Mouse (Mus musculus) kidney, embryonic 14.5 days (tissue): ENCODE data around the gene Wnk4. TPM values are rescaled to one million over a fixed set of nuclear protein-coding genes. Genes with fewer than 3 reads are reported as not detected.
A peak's percentile ranks its signal among the peaks of the same experiment; 100 is the strongest.

Experiments
- ATAC-seq: fragments of 200-750 bp; cut with Nextera tagmentation; 2 replicates; pipeline ENCODE4 v1.8.0; 2017; ENCODE audit warnings: moderate number of reproducible peaks, mild to moderate bottlenecking, moderate TSS enrichment, moderate library complexity; ENCODE audit not compliant: low FRiP score, low TSS enrichment
- H3K27ac ChIP-seq: fragments of 300-500 bp; sonication (generic); 2 replicates; pipeline ENCODE4 v1.5.1; 2014; ENCODE audit warnings: low read depth, mild to moderate bottlenecking, low read length, moderate library complexity, mixed read lengths
- H3K27me3 ChIP-seq: fragments of 300-500 bp; sonication (generic); 2 replicates; pipeline ENCODE4 v1.6.1; 2014; ENCODE audit warnings: mild to moderate bottlenecking, low read length; ENCODE audit not compliant: control insufficient read depth, insufficient read depth
- H3K36me3 ChIP-seq: fragments of 300-500 bp; sonication (generic); 2 replicates; pipeline ENCODE4 v1.6.1; 2014; ENCODE audit warnings: low read length, mixed read lengths; ENCODE audit not compliant: control insufficient read depth, insufficient read depth
- H3K4me1 ChIP-seq: fragments of 300-500 bp; sonication (generic); 2 replicates; pipeline ENCODE4 v1.6.1; 2014; ENCODE audit warnings: low read length, mixed read lengths; ENCODE audit not compliant: control insufficient read depth, insufficient read depth
- H3K4me2 ChIP-seq: fragments of 300-500 bp; sonication (generic); replicated peaks from 2 replicates; pipeline ENCODE4 v1.6.1; 2014; ENCODE audit warnings: low read depth, mild to moderate bottlenecking, low read length
- H3K4me3 ChIP-seq: fragments of 300-500 bp; sonication (generic); 2 replicates; pipeline ENCODE4 v1.5.1; 2014; ENCODE audit warnings: mild to moderate bottlenecking, low read length
- H3K9ac ChIP-seq: fragments of 300-500 bp; sonication (generic); 2 replicates; pipeline ENCODE4 v1.6.1; 2014; ENCODE audit warnings: low read depth, mild to moderate bottlenecking, low read length, moderate library complexity
- H3K9me3 ChIP-seq: fragments of 300-500 bp; sonication (generic); 2 replicates; pipeline ENCODE4 v1.6.1; 2016; ENCODE audit warnings: low read length; ENCODE audit not compliant: control insufficient read depth
- WGBS: fragments of 180-500 bp; shearing (Covaris S2); extraction: QIAGEN DNeasy Blood & Tissue Kit; methylation state at CpG from one replicate; pipeline ENCODE4 v1.1.7; 2014; 5-methylcytosine and 5-hydroxymethylcytosine counted together
- polyA plus RNA-seq: library from polyadenylated mRNA; unstranded; fragments of >200 nt; fragmentation: Nextera tagmentation; extraction: Ambion mirVana; gene quantifications from 2 replicates; pipeline ENCODE4 v1.2.1, GENCODE M21; 2014

Gene Wnk4
- polyA plus RNA-seq, 1 experiment from 2014 or later, result 28.1 TPM

DNA sequence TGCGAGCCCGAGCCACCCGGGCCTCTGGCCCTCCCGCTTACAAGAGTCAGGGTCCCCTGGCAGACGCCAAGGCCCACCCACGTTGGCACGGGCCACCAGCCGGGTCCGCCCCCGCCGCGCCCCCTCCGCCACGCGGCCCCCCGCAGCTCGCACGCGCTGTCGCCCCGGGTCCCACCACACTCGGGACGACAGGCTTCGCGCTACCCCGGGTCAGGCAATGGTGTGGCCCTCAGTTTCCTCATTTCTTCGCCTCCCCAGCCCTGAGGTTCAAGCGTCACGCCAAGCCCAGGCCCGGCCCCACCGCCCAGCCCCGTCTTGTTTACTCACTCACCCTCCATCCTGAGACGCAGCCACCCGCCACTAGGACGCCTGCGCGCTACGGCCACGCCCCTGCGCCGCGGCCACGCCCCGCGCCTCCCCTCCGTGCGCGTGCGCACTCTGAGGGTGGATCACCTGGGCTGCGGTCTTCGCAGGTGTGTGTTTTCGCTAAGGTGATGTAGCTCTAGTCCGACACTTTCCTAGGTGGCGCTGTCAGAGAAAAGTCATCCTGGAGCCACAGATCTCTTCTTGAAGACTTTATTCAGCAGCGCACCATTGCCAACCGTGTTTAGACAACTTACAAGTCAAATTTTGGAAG lies 34.2 kb upstream of the Wnk4 start, which contains the start of gene Ezh1:
Gene Ezh1 (minus strand): TSS at position 399 of the 637 bp plus-strand sequence.
- peaks cover 28% of the 10 kb centered on the region for H3K4me1 ChIP-seq
- peak within 1 kb of the TSS; percentile 86 for H3K27ac ChIP-seq
- H3K9me3 ChIP-seq, result no peaks in the 10 kb centered on the region
- ATAC-seq, result peak; percentile 88
- H3K4me2 ChIP-seq, result peak within 1 kb of the TSS; percentile 84
- WGBS, result under 1% methylated on average over 54 of the region's 56 CpGs
- peak within 1 kb of the TSS; percentile 82 for H3K9ac ChIP-seq
- H3K4me3 ChIP-seq, result peak within 1 kb of the TSS; percentile 86
- H3K27me3 ChIP-seq, result no peaks in the 10 kb centered on the region
- H3K36me3 ChIP-seq, result no peaks in the 10 kb centered on the region

DNA sequence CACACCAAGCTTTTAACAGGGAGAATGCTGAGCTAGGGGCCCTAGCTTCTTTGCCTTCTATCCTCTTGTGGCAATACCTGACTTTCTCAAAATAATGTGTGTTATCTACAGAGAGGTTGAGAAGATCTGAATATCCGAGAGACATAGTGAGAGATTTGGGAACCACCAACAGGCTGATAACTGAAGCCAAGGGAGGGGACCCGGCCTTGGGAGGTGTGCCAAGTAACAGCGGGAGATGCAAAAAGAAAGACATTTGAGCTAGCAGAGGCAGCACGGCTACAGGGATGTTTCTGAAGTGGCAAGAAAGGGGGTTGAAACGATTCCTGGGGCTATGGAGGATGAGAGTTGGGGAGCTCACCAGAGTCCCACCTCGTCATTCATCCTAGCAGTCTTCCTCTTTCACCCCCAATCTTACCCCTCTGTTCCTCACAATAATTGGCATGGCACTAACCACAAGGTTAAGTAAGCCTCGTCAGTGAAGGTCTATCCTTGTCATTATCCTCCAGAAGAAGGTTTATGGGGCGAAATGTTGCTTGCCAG lies 30.9 kb upstream of the Wnk4 start:
- Histone ChIP-seq H3K36me3 (no peaks in the 10 kb centered on the region), H3K27ac (peak overlapping the region; percentile 95), H3K4me2 (no peak overlapping the region; the same call in 1 of the 2 replicates), H3K9ac (peak overlapping the region; percentile 18; the same call in 1 of the 2 replicates), H3K4me1 (peaks cover 45% of the 10 kb centered on the region), H3K27me3 (no peaks in the 10 kb centered on the region), H3K4me3 (no peak overlapping the region), H3K9me3 (no peaks in the 10 kb centered on the region)
- ATAC-seq, result no peak
- WGBS, result 30% methylated on average over 8 of the region's 8 CpGs

DNA sequence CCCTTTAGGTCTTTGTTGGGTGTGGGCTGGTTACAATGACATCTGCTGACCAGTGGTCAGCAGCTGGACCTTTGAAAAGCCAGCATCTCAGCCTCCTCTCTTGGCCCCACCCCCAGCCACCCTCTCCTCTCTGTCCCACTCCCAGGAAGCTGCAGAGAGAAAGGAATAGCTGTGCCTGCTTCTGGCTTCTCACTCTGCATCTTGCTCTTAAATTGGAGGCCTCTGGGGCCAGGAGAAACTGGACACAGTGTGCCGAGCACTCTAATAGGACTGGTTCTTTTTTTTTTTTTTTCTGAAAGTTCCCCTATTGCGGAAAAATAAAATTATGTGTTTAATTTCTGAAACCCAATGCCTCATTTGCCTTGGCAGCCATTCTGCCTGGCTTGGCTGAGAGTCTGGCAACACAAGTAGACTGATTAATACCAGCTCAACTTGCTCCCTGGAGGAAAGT lies 30.3 kb upstream of the Wnk4 start:
- ATAC-seq, result no peak
- H3K4me3 ChIP-seq, result no peak overlapping the region
- H3K27me3 ChIP-seq, result no peaks in the 10 kb centered on the region
- peak overlapping the region; percentile 95 for H3K27ac ChIP-seq
- no peaks in the 10 kb centered on the region for H3K36me3 ChIP-seq
- 30% methylated on average over 2 of the region's 2 CpGs for WGBS
- peaks cover 41% of the 10 kb centered on the region for H3K4me1 ChIP-seq
- H3K4me2 ChIP-seq, result no peak overlapping the region; the same call in 1 of the 2 replicates
- H3K9me3 ChIP-seq, result no peaks in the 10 kb centered on the region
- H3K9ac ChIP-seq, result no peak overlapping the region; the same call in 1 of the 2 replicates

DNA sequence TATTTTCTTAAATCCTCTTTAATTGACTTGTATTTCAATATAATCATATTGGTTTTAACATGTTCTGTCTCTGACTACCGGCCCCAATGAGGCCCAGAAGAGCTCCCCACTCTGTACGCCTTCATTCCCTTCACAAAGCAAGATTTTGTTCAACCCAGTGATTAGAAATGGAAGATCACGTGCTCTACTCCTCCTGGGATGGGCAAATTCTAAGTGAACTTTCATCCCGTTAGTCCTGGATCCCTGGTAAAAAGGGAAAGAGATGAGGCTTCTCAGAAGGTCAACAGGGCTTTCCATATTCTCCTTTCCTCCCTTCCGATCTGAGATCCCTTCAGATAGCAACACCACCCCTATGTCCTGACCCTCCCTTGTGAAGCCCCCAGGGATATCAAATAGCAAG lies 29.8 kb upstream of the Wnk4 start:
- Histone ChIP-seq H3K4me2 (peak overlapping the region; percentile 48), H3K36me3 (no peaks in the 10 kb centered on the region), H3K4me1 (peaks cover 40% of the 10 kb centered on the region), H3K9ac (peak overlapping the region; percentile 3; the same call in 1 of the 2 replicates), H3K27ac (peak overlapping the region; percentile 95), H3K9me3 (no peaks in the 10 kb centered on the region), H3K27me3 (no peaks in the 10 kb centered on the region), H3K4me3 (peak overlapping the region; percentile 20; the same call in 1 of the 2 replicates)
- 14% methylated on average over 5 of the region's 5 CpGs for WGBS
- no peak for ATAC-seq

DNA sequence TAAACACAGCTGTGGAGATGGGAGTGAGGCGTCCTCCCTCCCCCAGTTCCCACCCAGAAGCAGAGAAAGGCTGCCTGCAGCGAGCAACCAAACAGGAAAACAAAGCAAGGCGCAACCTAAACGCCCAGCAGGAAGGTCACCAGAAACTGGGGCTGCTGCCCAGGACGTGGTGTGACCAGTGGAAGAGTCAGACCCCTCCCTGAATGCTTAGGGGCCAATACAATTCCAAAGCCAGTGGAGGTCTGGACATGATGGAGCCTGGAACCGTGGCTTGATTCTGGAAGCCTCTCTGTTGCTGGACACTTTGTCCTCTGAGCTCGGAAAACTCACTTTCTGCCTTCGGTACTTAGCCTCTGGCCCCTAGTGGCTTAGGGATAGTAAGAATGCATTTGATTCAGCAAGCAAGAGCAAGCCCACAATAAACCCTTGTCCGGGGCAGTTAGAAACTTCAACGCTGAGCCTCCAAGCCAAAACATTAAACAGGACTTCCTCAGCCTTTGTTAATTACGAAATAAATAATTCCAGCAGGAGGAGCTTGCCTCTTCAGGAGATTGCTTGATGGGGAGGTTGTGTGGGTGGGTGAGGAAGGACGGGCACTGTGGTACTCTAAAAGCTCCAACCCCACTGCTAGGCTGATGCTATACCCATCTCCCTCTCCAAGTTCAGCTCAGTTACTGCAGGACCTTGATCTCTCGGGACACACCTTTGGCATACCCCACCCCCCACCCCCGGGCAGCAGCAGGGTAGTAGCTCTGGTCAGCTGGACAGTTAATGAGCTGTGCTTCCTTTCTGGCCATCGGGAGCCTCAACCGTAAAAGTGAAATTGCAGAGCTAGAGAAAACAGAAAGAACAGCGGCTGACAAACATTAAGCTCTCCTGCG lies 29.1 kb upstream of the Wnk4 start:
- no peaks in the 10 kb centered on the region for H3K27me3 ChIP-seq
- peaks cover 40% of the 10 kb centered on the region for H3K4me1 ChIP-seq
- H3K9ac ChIP-seq, result peak overlapping the region; percentile 3; the same call in 1 of the 2 replicates
- ATAC-seq, result peak; percentile 82
- 2% methylated on average over 18 of the region's 18 CpGs for WGBS
- peak overlapping the region; percentile 48 for H3K4me2 ChIP-seq
- H3K4me3 ChIP-seq, result peak overlapping the region; percentile 20
- H3K36me3 ChIP-seq, result no peaks in the 10 kb centered on the region
- peak overlapping the region; percentile 95 for H3K27ac ChIP-seq
- H3K9me3 ChIP-seq, result no peaks in the 10 kb centered on the region

DNA sequence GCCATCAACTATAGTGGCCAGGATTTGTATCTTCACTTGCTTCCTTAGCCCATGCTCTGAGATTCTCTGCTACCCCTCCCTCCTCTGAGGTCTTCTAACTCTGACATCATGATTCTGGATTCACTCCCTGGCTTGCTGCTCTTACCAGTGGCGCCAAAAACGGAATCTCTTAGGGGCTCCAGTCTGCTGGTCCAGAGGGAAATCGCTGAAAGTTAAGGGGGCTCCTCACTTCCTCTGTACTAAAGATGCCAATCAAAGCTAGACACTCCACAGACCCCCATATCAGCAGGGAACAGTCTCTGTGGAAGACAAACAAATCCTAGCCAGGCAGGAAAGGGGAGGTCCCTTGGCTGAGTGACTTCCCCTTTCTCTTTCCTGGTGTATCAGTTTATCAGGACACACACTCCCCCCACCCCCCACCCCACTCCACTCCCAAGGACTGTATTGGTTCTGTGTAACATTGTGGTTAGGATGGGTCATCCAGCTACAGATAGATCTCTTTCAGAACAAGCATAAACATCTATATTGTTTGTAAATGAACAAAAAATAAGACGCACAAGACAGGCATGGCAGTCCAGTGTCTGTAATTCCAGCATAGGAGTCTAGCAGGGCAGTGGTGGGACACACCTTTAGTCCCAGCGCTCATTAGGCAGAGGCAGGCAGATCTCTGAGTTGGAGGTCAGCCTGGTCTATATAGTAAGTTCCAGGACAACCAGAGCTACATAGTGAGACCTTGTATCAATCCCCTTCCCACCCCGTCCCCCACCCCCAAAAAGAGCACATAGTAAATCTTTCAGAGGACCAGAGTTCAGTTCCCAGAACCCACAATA lies 28.1 kb upstream of the Wnk4 start:
- WGBS, result 48% methylated on average over 6 of the region's 6 CpGs
- Histone ChIP-seq H3K27me3 (no peaks in the 10 kb centered on the region), H3K4me2 (peak overlapping the region; percentile 48), H3K9me3 (no peaks in the 10 kb centered on the region), H3K27ac (peak overlapping the region; percentile 95), H3K36me3 (no peaks in the 10 kb centered on the region), H3K4me1 (peaks cover 40% of the 10 kb centered on the region), H3K9ac (peak overlapping the region; percentile 3), H3K4me3 (peak overlapping the region; percentile 20)
- peak; percentile 77 for ATAC-seq

DNA sequence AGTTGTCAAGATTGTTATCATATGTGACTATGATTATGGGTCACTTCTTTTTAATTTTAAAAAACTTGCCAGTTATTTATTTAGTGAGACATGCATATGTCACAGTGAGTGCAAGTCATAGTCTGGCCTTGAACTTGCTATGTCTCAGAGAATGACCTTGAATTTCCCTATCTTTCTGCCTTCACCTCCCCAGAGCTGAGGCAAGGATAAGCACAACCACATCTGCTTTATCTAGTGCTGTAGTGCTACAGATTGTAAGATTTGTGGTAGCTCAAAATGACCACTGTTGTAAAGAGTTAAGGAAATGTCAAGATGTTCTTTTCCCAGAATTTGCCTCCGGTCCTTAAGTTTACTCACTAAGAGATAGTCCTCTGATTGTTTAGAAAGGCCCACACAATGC lies 27.1 kb upstream of the Wnk4 start:
- ATAC-seq, result no peak
- no peak overlapping the region for H3K4me2 ChIP-seq
- H3K27me3 ChIP-seq, result no peaks in the 10 kb centered on the region
- H3K4me1 ChIP-seq, result peaks cover 43% of the 10 kb centered on the region
- no peak overlapping the region for H3K4me3 ChIP-seq
- 64% methylated on average over 1 of the region's 1 CpGs for WGBS
- H3K9me3 ChIP-seq, result no peaks in the 10 kb centered on the region
- no peak overlapping the region for H3K9ac ChIP-seq
- H3K36me3 ChIP-seq, result no peaks in the 10 kb centered on the region
- peak overlapping the region; percentile 0; the same call in 1 of the 2 replicates for H3K27ac ChIP-seq

DNA sequence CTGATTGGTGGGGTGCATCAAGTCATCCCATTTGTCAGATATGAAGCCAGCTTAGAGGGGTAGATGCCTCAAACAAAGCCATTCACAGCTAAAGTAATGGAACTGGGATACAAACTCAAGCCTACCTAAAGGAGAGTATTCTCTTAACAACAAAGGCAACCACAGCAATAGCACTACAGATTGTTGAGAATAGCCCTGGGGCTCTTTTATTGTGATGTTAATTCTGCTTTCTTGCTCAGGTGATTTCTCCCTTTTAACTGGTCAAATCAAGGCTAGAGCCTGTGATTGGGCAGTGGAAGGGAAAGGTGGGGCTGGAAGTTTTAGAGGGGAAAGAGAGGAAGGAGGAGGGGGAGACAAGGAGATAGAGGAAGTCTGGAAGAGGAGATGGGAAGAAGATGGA lies 26.2 kb upstream of the Wnk4 start:
- no peak for ATAC-seq
- Histone ChIP-seq H3K4me3 (no peak overlapping the region), H3K27me3 (no peaks in the 10 kb centered on the region), H3K4me2 (no peak overlapping the region), H3K9me3 (no peaks in the 10 kb centered on the region), H3K36me3 (no peaks in the 10 kb centered on the region), H3K4me1 (peaks cover 42% of the 10 kb centered on the region), H3K27ac (no peak overlapping the region), H3K9ac (no peak overlapping the region)
